Mouse (Mus musculus): ENCODE results near the gene Acsl3. TPM values are rescaled to one million over a fixed set of nuclear protein-coding genes. Genes with fewer than 3 reads are reported as not detected.
A peak's percentile ranks its signal among the peaks of the same experiment; 100 is the strongest.

The Acsl3 gene
- polyA plus RNA-seq, 1 experiment from 2014 or later, result 97.5 TPM

GRCm38 (mm10) chr1:78656472-78656871 is 1.2 kb upstream of the Acsl3 start:
- no peak overlapping the region for H3K9ac ChIP-seq
- ATAC-seq, result 0 out of 2 replicates have a peak, but pooled peaks have one; percentile 12
- 0 out of 2 replicates have a peak overlapping the region, but pooled peaks have one; percentile 17 for H3K4me2 ChIP-seq (replicated peaks)
- 8% methylated on average over 2 of the region's 2 CpGs for WGBS
- H3K9me3 ChIP-seq, result no peaks in the 10 kb centered on the region
- no peaks in the 10 kb centered on the region for H3K27me3 ChIP-seq (replicated peaks)
- H3K4me1 ChIP-seq (replicated peaks), result peaks cover 14% of the 10 kb centered on the region
- no peaks in the 10 kb centered on the region for H3K36me3 ChIP-seq
- no peak overlapping the region for H3K4me3 ChIP-seq (replicated peaks)
- peak overlapping the region; percentile 71 for H3K27ac ChIP-seq

- Histone ChIP-seq H3K9ac (peak overlapping the region; percentile 29; the same call in 1 of the 2 replicates), H3K27me3 (replicated peaks) (no peaks in the 10 kb centered on the region), H3K4me3 (replicated peaks) (peak overlapping the region; percentile 96), H3K9me3 (no peaks in the 10 kb centered on the region), H3K27ac (peak overlapping the region; percentile 71), H3K4me1 (replicated peaks) (peaks cover 15% of the 10 kb centered on the region), H3K4me2 (replicated peaks) (peak overlapping the region; percentile 62), H3K36me3 (no peaks in the 10 kb centered on the region)
- 24% methylated on average over 22 of the region's 22 CpGs for WGBS
- no peak for ATAC-seq
These were observed 500 bp upstream of the Acsl3 start for GRCm38 (mm10) chr1:78657021-78657629.

- 2% methylated on average over 20 of the region's 20 CpGs for WGBS
- no peaks in the 10 kb centered on the region for H3K9me3 ChIP-seq
- peak overlapping the region; percentile 97 for H3K27ac ChIP-seq
- peak overlapping the region; percentile 96 for H3K9ac ChIP-seq
- H3K27me3 ChIP-seq (replicated peaks), result no peaks in the 10 kb centered on the region
- no peaks in the 10 kb centered on the region for H3K36me3 ChIP-seq
- no peak for ATAC-seq
- H3K4me1 ChIP-seq (replicated peaks), result peaks cover 15% of the 10 kb centered on the region
- peak overlapping the region; percentile 96 for H3K4me3 ChIP-seq (replicated peaks)
- peak overlapping the region; percentile 62 for H3K4me2 ChIP-seq (replicated peaks)
These were observed 1.0 kb downstream of the Acsl3 start for GRCm38 (mm10) chr1:78658441-78659269.

GRCm38 (mm10) chr1:78659270-78659823 is 1.7 kb downstream of the Acsl3 start:
- Histone ChIP-seq H3K4me1 (replicated peaks) (peaks cover 15% of the 10 kb centered on the region), H3K27me3 (replicated peaks) (no peaks in the 10 kb centered on the region), H3K36me3 (peaks cover 2% of the 10 kb centered on the region), H3K4me2 (replicated peaks) (peak overlapping the region; percentile 62), H3K4me3 (replicated peaks) (peak overlapping the region; percentile 96), H3K9ac (peak overlapping the region; percentile 96), H3K27ac (no peak overlapping the region), H3K9me3 (no peaks in the 10 kb centered on the region)
- WGBS, result 38% methylated on average over 4 of the region's 4 CpGs
- no peak for ATAC-seq

- Histone ChIP-seq H3K27me3 (replicated peaks) (no peaks in the 10 kb centered on the region), H3K9ac (no peak overlapping the region), H3K4me1 (replicated peaks) (peaks cover 9% of the 10 kb centered on the region), H3K36me3 (peaks cover 15% of the 10 kb centered on the region), H3K27ac (no peak overlapping the region), H3K4me2 (replicated peaks) (no peak overlapping the region), H3K4me3 (replicated peaks) (no peak overlapping the region), H3K9me3 (no peaks in the 10 kb centered on the region)
- no peak for ATAC-seq
- WGBS, result 76% methylated on average over 4 of the region's 4 CpGs
These were observed 6.7 kb downstream of the Acsl3 start for GRCm38 (mm10) chr1:78664326-78664725.

GRCm38 (mm10) chr1:78665954-78666499 is 8.4 kb downstream of the Acsl3 start:
- Histone ChIP-seq H3K9me3 (no peaks in the 10 kb centered on the region), H3K4me3 (replicated peaks) (no peak overlapping the region), H3K27me3 (replicated peaks) (no peaks in the 10 kb centered on the region), H3K4me2 (replicated peaks) (no peak overlapping the region), H3K4me1 (replicated peaks) (peaks cover 6% of the 10 kb centered on the region; the same call in 1 of the 2 replicates), H3K27ac (no peak overlapping the region), H3K9ac (no peak overlapping the region), H3K36me3 (peaks cover 15% of the 10 kb centered on the region)
- WGBS, result 92% methylated on average over 9 of the region's 9 CpGs
- no peak for ATAC-seq

- peaks cover 15% of the 10 kb centered on the region for H3K36me3 ChIP-seq
- H3K9me3 ChIP-seq, result no peaks in the 10 kb centered on the region
- H3K9ac ChIP-seq, result no peak overlapping the region
- H3K27ac ChIP-seq, result no peak overlapping the region
- 93% methylated on average over 1 of the region's 1 CpGs for WGBS
- H3K4me2 ChIP-seq (replicated peaks), result no peak overlapping the region
- 0 out of 2 replicates have a peak, but pooled peaks cover under 1% of the 10 kb centered on the region for H3K4me1 ChIP-seq (replicated peaks)
- H3K4me3 ChIP-seq (replicated peaks), result no peak overlapping the region
- ATAC-seq, result no peak
- H3K27me3 ChIP-seq (replicated peaks), result no peaks in the 10 kb centered on the region
These were observed 9.0 kb downstream of the Acsl3 start for GRCm38 (mm10) chr1:78666585-78666984.

GRCm38 (mm10) chr1:78682291-78682690 is 24.7 kb downstream of the Acsl3 start:
- Histone ChIP-seq H3K9ac (no peak overlapping the region), H3K27ac (no peak overlapping the region), H3K4me2 (replicated peaks) (no peak overlapping the region), H3K36me3 (no peaks in the 10 kb centered on the region), H3K4me1 (replicated peaks) (no peaks in the 10 kb centered on the region), H3K27me3 (replicated peaks) (no peaks in the 10 kb centered on the region), H3K9me3 (no peaks in the 10 kb centered on the region), H3K4me3 (replicated peaks) (no peak overlapping the region)
- ATAC-seq, result no peak
- 90% methylated on average over 3 of the region's 3 CpGs for WGBS

GRCm38 (mm10) chr1:78684128-78684527 is 26.5 kb downstream of the Acsl3 start:
- no peak overlapping the region for H3K4me3 ChIP-seq (replicated peaks)

GRCm38 (mm10) chr1:78686872-78687271 is 29.2 kb downstream of the Acsl3 start:
- no peak; the same call in 1 of the 2 replicates for ATAC-seq
- no peak overlapping the region for H3K9ac ChIP-seq
- H3K4me1 ChIP-seq (replicated peaks), result no peaks in the 10 kb centered on the region
- no peak overlapping the region for H3K4me3 ChIP-seq (replicated peaks)
- peaks cover 4% of the 10 kb centered on the region for H3K36me3 ChIP-seq
- H3K27ac ChIP-seq, result no peak overlapping the region
- H3K27me3 ChIP-seq (replicated peaks), result no peaks in the 10 kb centered on the region
- no peak overlapping the region for H3K4me2 ChIP-seq (replicated peaks)
- H3K9me3 ChIP-seq, result no peaks in the 10 kb centered on the region

More at GRCm38 (mm10) chr1:78684128-78684527, 26.5 kb downstream of the Acsl3 start:
- Histone ChIP-seq H3K9ac (no peak overlapping the region), H3K36me3 (no peaks in the 10 kb centered on the region), H3K27ac (no peak overlapping the region), H3K4me2 (replicated peaks) (no peak overlapping the region), H3K27me3 (replicated peaks) (no peaks in the 10 kb centered on the region), H3K9me3 (no peaks in the 10 kb centered on the region), H3K4me1 (replicated peaks) (no peaks in the 10 kb centered on the region)
- ATAC-seq, result no peak
- 86% methylated on average over 8 of the region's 8 CpGs for WGBS

- H3K4me3 ChIP-seq (replicated peaks), result no peak overlapping the region
- WGBS, result 85% methylated on average over 7 of the region's 7 CpGs
- H3K4me1 ChIP-seq (replicated peaks), result no peaks in the 10 kb centered on the region
- H3K4me2 ChIP-seq (replicated peaks), result no peak overlapping the region
- ATAC-seq, result no peak
- no peak overlapping the region for H3K9ac ChIP-seq
- H3K27me3 ChIP-seq (replicated peaks), result no peaks in the 10 kb centered on the region
- no peaks in the 10 kb centered on the region for H3K9me3 ChIP-seq
- peaks cover 9% of the 10 kb centered on the region for H3K36me3 ChIP-seq
- H3K27ac ChIP-seq, result no peak overlapping the region
These were observed 30.5 kb downstream of the Acsl3 start for GRCm38 (mm10) chr1:78688149-78688548.

All from intestine, embryonic 15.5 days (tissue).